Mouse (Mus musculus): ENCODE measurements at regions not wholly inside any gene's neighbourhood (a gene's known extent, or its start where the extent isn't known, plus 50 kb on each side); places are given as distances from the start of the nearest gene placed in this dataset.
"Not testable (repeated sequence)": the region's sequence is repeated elsewhere in the genome, so short reads cannot be mapped to it uniquely, and the experiment has no call there.

DNA sequence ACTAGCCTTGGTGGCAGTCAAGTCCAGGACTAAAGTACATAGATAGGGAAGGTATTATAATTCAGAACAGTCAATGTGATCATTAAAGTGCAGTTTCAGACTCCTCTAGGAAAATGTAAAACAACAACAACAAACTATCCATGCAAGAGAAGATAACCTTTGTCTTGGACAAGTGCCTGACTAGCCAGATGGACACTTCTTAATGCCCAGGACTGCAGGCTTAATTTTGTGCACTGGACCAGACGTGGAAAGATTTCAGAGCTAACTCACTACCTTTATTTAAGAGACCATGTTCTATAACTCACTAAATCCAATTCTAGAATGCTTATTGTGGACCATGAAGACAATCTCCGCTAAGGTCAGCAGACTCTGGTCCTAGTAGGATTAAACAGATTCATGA, 215.6 kb upstream of the Stxbp5 start:
- Histone ChIP-seq H3K9ac (replicated peaks) (no peak overlapping the region), H3K9me3 (no peaks in the 10 kb centered on the region), H3K4me1 (no peaks in the 10 kb centered on the region), H3K27ac (replicated peaks) (no peak overlapping the region), H3K4me2 (replicated peaks) (no peak overlapping the region), H3K4me3 (no peak overlapping the region), H3K36me3 (no peaks in the 10 kb centered on the region), H3K27me3 (no peaks in the 10 kb centered on the region)
- no peak for ATAC-seq (replicated peaks)
- WGBS, result 76% methylated on average over 2 of the region's 2 CpGs

DNA sequence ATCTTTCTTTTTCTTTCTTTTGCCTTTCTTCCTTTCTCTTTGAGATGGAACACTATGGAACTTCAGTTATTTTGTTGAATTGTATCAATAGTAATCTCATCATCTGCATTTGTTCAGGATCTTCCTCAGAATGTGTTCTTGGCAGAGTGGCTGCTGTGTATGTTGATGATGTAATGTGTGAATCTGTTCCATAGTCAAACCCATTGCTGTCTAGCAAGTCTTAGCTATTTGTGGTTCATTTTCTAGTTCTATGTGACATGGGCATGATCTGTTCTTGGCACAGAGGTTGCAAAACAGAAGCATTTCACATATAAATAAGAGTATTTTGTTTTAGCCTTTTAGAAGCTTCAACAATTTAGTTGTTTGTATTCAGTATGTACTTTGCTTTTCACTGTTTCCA, 212.4 kb upstream of the Stxbp5 start:
- Histone ChIP-seq H3K4me1 (no peaks in the 10 kb centered on the region), H3K4me2 (replicated peaks) (no peak overlapping the region), H3K9ac (replicated peaks) (no peak overlapping the region), H3K27me3 (no peaks in the 10 kb centered on the region), H3K36me3 (no peaks in the 10 kb centered on the region), H3K4me3 (no peak overlapping the region), H3K27ac (replicated peaks) (no peak overlapping the region), H3K9me3 (no peaks in the 10 kb centered on the region)
- ATAC-seq (replicated peaks), result no peak

DNA sequence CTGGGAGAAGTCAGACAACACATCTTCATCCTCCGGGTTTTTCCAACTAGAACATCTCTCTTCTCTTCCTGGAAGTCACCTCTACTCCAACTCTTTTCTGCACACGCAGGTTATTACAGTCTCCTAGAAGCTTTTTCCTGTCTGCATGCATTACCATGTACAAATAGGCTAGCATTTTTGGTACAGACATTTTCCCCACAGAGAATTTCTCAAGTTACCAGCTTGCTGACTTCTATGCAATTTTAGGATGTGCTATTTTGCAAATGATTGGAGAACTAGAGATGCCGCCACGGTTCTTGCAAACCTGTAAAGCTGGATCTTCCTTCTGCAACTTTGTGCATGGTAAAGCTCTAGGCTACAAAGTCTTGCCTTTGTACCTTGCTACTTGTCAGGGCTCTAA, 210.2 kb upstream of the Stxbp5 start:
- Histone ChIP-seq H3K4me3 (no peak overlapping the region), H3K9ac (replicated peaks) (no peak overlapping the region), H3K27ac (replicated peaks) (no peak overlapping the region), H3K36me3 (no peaks in the 10 kb centered on the region), H3K9me3 (no peaks in the 10 kb centered on the region), H3K4me1 (peaks cover 5% of the 10 kb centered on the region; the same call in 1 of the 2 replicates), H3K4me2 (replicated peaks) (no peak overlapping the region), H3K27me3 (no peaks in the 10 kb centered on the region)
- no peak for ATAC-seq (replicated peaks)
- 93% methylated on average over 4 of the region's 4 CpGs for WGBS

DNA sequence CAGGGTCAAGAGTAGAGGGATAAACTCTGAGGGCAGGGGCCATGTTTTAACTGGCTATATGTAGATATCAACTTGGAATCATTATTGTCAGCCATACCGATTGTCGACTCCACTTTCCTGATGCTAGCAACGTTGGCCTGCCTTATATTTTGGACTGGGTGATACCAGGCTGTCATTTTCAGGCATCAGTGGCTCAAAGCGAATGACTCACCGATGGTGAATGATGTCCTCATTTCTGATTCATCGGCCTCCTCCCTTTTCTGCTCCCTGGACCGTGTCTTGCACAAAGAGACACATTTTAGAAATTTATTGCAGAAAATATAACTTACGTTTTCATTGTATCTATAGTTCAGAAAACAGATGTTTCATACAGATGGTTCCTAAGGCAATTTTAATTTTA, 209.0 kb upstream of the Stxbp5 start:
- Histone ChIP-seq H3K9me3 (no peaks in the 10 kb centered on the region), H3K36me3 (no peaks in the 10 kb centered on the region), H3K9ac (replicated peaks) (no peak overlapping the region), H3K4me3 (no peak overlapping the region), H3K4me1 (peaks cover 5% of the 10 kb centered on the region; the same call in 1 of the 2 replicates), H3K27ac (replicated peaks) (no peak overlapping the region), H3K4me2 (replicated peaks) (no peak overlapping the region), H3K27me3 (no peaks in the 10 kb centered on the region)
- ATAC-seq (replicated peaks), result no peak
- WGBS, result 88% methylated on average over 8 of the region's 8 CpGs

DNA sequence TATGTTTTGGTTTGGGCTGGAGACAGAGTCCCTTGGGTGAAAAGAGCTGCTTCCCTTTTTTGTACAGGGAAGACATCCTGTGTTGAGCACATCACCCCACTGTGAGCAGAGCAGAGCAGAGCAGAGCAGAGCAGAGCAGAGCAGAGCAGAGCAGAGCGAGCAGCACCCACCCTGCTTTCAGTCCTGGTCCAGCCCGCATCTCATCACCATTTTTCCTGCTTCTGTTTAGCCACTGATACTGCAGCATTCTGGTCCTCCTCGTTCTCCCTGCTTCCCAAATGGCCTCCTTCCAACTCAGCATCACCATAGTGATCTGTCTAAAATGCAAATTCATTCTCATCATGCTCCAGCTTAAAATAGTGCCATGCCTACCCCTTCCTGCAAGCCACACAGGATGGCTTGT, 206.2 kb upstream of the Stxbp5 start:
- WGBS, result 38% methylated on average over 3 of the region's 3 CpGs
- H3K27me3 ChIP-seq, result no peaks in the 10 kb centered on the region
- H3K9ac ChIP-seq (replicated peaks), result no peak overlapping the region
- H3K9me3 ChIP-seq, result no peaks in the 10 kb centered on the region
- H3K36me3 ChIP-seq, result no peaks in the 10 kb centered on the region
- no peak overlapping the region for H3K4me3 ChIP-seq
- no peak overlapping the region for H3K4me2 ChIP-seq (replicated peaks)
- peaks cover 5% of the 10 kb centered on the region; the same call in 1 of the 2 replicates for H3K4me1 ChIP-seq
- peak; percentile 96 for ATAC-seq (replicated peaks)
- no peak overlapping the region for H3K27ac ChIP-seq (replicated peaks)

DNA sequence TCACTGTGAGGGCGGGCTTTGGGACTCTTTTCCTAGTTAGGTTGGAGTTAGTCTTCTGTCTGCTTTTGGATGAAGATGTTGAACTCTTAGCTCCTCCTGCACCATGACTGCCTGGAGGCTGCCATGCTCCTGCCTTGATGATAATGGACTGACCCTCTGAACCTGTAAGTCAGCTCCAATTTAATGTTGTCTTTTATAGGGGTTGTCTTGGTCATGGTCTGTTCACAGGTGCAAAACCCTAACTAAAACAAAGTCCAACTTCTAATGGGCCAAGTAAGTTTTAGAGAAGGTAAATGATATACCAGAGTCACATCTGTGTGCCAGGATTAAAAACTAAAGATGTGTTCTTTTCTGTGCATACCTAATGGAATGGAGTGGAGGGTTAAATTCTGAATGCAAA, 205.8 kb upstream of the Stxbp5 start:
- ATAC-seq (replicated peaks), result peak; percentile 30
- 92% methylated on average over 1 of the region's 1 CpGs for WGBS
- H3K27ac ChIP-seq (replicated peaks), result no peak overlapping the region

DNA sequence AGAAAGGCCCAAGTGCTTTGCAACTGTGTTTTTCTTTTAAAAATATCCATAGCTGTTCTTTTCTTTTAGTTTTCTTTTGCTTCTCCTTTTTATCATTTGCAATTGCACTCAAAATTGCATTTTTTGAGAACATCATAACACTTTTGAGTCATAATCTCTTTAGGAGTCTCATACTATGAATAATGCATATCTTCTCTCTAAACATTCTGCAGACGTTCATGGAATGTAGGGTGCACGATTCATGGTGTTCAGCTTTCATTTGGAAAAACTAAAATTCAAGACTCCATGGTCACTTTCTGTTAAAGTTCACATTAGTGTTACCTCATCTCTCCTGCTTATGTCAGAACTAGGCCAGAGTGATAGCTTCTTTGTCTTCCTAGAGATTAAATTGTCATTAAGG, 200.8 kb upstream of the Stxbp5 start:
- no peaks in the 10 kb centered on the region for H3K4me1 ChIP-seq
- no peaks in the 10 kb centered on the region for H3K27me3 ChIP-seq
- 84% methylated on average over 2 of the region's 2 CpGs for WGBS
- H3K9me3 ChIP-seq, result no peaks in the 10 kb centered on the region
- H3K9ac ChIP-seq (replicated peaks), result no peak overlapping the region
- no peaks in the 10 kb centered on the region for H3K36me3 ChIP-seq
- no peak overlapping the region for H3K27ac ChIP-seq (replicated peaks)
- no peak overlapping the region for H3K4me2 ChIP-seq (replicated peaks)
- no peak for ATAC-seq (replicated peaks)
- H3K4me3 ChIP-seq, result no peak overlapping the region

More for the DNA sequence above, 205.8 kb upstream of the Stxbp5 start:
- Histone ChIP-seq H3K27me3 (no peaks in the 10 kb centered on the region), H3K36me3 (no peaks in the 10 kb centered on the region), H3K9me3 (no peaks in the 10 kb centered on the region), H3K4me3 (no peak overlapping the region), H3K4me1 (peaks cover 5% of the 10 kb centered on the region; the same call in 1 of the 2 replicates), H3K4me2 (replicated peaks) (no peak overlapping the region), H3K9ac (replicated peaks) (no peak overlapping the region)

DNA sequence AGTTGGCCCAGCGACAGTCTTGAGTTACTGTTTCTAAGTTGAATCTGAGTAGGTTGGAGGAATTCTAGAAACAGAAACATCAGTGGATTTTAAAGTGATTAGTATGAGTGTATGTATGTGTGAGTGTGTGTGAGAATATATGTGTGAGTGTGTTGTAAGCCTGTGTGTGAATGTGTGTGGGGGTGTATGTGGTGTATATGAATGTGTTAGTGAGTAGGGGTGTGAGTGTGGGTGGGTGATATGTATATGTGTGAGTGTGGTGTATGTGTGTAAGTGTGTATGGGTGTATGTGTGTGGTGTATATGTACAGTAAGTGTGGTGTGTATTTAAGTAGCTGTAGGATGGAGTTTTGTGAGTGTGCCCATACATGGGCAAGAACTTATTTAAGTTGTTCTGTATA, 197.6 kb upstream of the Stxbp5 start:
- no peak for ATAC-seq (replicated peaks)
- Histone ChIP-seq H3K4me1 (no peaks in the 10 kb centered on the region), H3K9ac (replicated peaks) (no peak overlapping the region), H3K27ac (replicated peaks) (no peak overlapping the region), H3K36me3 (no peaks in the 10 kb centered on the region), H3K9me3 (no peaks in the 10 kb centered on the region), H3K4me2 (replicated peaks) (no peak overlapping the region), H3K27me3 (no peaks in the 10 kb centered on the region), H3K4me3 (no peak overlapping the region)
- 90% methylated on average over 1 of the region's 1 CpGs for WGBS

DNA sequence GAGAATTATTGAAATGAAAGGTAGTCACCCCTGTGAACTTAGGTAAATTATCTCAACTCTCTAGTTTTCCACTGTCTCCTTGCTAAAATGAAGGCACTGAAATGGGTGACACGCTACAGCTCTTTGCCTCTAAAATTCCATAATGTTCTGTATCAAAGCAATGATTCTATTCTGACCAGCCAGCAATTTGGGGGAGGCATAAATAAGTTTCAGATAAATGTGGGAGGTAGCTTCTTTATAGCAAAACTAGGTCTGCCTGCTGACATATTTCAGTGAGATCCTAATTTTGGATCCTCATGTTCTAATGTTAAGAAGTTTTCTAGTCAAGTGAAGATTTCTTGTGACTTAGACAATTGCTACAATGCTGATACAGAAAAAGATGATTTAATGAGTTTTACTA, 193.2 kb upstream of the Stxbp5 start:
- H3K27ac ChIP-seq (replicated peaks), result no peak overlapping the region
- H3K9me3 ChIP-seq, result no peaks in the 10 kb centered on the region
- 98% methylated on average over 1 of the region's 1 CpGs for WGBS
- no peaks in the 10 kb centered on the region for H3K4me1 ChIP-seq
- H3K9ac ChIP-seq (replicated peaks), result no peak overlapping the region
- H3K4me3 ChIP-seq, result no peak overlapping the region
- no peaks in the 10 kb centered on the region for H3K36me3 ChIP-seq
- no peak for ATAC-seq (replicated peaks)
- no peak overlapping the region for H3K4me2 ChIP-seq (replicated peaks)
- no peaks in the 10 kb centered on the region for H3K27me3 ChIP-seq

DNA sequence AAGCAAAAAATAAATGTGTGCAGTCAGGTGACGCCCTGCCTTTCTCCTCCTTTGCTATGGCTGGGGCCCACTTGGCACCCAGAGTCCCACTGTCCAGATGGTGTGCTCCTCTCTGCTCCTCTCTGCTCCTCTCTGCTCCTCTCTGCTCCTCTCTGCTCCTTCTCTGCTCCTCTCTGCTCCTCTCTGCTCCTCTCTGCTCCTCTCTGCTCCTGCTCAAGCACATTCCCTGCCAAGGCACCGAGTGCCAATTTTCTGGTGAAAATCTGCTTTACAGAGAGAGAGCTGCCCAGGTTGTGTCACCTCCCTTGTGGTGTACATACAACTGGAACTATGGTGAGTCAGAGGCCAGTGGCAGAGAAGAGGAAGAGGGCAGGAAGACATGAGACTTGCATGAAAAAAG, 192.8 kb upstream of the Stxbp5 start:
- no peak overlapping the region for H3K9ac ChIP-seq (replicated peaks)
- ATAC-seq (replicated peaks), result no peak
- 78% methylated on average over 2 of the region's 2 CpGs for WGBS

DNA sequence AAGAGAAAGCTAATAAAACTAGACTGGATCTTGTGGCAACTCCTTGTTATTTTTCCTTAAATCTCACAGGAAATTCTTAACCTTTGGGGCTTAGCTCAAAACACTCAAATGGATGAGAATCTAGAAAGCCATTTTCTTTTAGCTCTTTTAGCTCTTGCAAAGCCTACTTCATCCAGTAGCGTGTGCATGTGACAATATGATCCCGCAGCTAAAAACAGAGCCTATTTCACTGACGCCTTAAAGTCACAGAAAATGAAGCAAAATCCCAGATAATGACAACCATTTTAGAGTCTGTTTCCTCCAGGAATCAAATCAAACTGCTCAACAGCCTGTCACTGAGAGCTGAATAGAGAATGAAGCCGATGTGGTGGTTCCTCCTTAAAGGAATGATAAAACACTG, 185.1 kb upstream of the Stxbp5 start:
- Histone ChIP-seq H3K27me3 (no peaks in the 10 kb centered on the region), H3K36me3 (no peaks in the 10 kb centered on the region), H3K4me2 (replicated peaks) (no peak overlapping the region), H3K9ac (replicated peaks) (no peak overlapping the region), H3K4me1 (no peaks in the 10 kb centered on the region), H3K27ac (replicated peaks) (no peak overlapping the region), H3K4me3 (no peak overlapping the region), H3K9me3 (no peaks in the 10 kb centered on the region)
- 67% methylated on average over 4 of the region's 4 CpGs for WGBS
- ATAC-seq (replicated peaks), result no peak

More for the DNA sequence above, 192.8 kb upstream of the Stxbp5 start:
- H3K27me3 ChIP-seq, result no peaks in the 10 kb centered on the region
- no peaks in the 10 kb centered on the region for H3K4me1 ChIP-seq
- no peaks in the 10 kb centered on the region for H3K36me3 ChIP-seq
- H3K9me3 ChIP-seq, result no peaks in the 10 kb centered on the region
- no peak overlapping the region for H3K4me3 ChIP-seq
- H3K27ac ChIP-seq (replicated peaks), result no peak overlapping the region
- no peak overlapping the region for H3K4me2 ChIP-seq (replicated peaks)

DNA sequence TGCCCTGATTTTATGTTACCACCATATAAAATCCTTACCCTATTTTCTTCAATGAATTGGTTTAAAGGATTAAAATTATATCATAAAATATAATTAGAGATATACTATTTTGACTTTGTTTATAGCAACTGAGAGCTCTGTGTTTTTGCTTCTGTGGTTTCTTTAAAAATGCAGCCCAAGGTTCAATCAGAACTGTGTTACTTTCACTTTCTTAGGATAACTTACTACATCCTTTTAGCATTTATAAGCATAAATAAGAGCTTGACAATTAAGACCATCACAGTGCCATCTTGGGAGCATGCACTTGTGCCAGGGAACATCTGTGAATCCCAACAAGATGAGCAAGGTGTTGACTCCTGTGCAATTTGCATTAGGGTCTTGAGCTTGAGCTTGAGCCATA, 169.3 kb upstream of the Stxbp5 start:
- Histone ChIP-seq H3K4me1 (no peaks in the 10 kb centered on the region), H3K4me3 (no peak overlapping the region), H3K36me3 (no peaks in the 10 kb centered on the region), H3K27ac (replicated peaks) (no peak overlapping the region), H3K4me2 (replicated peaks) (no peak overlapping the region), H3K9me3 (no peaks in the 10 kb centered on the region), H3K27me3 (no peaks in the 10 kb centered on the region), H3K9ac (replicated peaks) (no peak overlapping the region)
- no peak for ATAC-seq (replicated peaks)

DNA sequence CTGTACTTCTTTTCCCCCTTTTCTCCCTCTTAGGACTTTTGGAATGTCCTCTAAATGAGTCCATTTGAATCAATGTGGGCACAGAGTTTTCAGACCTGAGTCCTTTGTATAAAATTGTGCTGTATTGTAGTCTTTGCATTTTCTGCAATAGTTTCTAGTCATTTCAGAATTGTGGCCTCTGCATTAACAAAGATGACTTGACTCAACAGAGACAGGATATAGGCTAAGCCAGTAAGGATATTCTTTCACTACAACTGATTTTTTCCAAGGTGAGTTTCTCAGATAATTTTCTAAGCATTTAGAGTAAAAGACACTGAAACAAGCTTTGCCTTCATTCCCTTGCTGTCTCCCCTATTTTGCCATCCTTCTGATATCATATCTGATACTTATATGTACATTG, 168.8 kb upstream of the Stxbp5 start:
- H3K4me3 ChIP-seq; H3K9ac ChIP-seq (replicated peaks); H3K36me3 ChIP-seq; H3K27me3 ChIP-seq; H3K27ac ChIP-seq (replicated peaks); H3K4me2 ChIP-seq (replicated peaks); H3K4me1 ChIP-seq; H3K9me3 ChIP-seq; ATAC-seq (replicated peaks): not testable (repeated sequence)

DNA sequence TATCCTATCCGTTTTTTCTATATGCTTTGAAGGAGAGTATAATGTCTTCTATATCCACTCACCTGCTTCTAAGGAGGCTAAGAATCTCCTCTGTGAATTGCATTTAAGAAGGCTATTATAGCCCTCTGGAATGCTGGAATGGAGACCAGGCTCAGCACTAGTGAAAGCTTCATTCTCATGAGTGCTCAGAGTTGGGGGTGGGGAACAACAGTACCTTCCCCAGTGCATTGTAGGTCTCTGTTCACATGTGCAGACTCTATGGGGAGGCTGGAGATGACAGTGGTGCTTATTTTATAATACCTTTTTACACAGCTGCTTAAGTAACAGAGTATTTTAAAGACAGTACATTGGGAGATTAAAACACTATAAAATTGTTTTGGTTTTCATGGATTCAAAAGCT, 145.9 kb upstream of the Stxbp5 start:
- Histone ChIP-seq H3K36me3 (no peaks in the 10 kb centered on the region), H3K9ac (replicated peaks) (no peak overlapping the region), H3K27ac (replicated peaks) (no peak overlapping the region), H3K4me3 (no peak overlapping the region), H3K27me3 (no peaks in the 10 kb centered on the region), H3K4me1 (no peaks in the 10 kb centered on the region), H3K4me2 (replicated peaks) (no peak overlapping the region), H3K9me3 (no peaks in the 10 kb centered on the region)
- 75% methylated on average over 1 of the region's 1 CpGs for WGBS
- no peak for ATAC-seq (replicated peaks)

Data from forebrain, embryonic 15.5 days (tissue).